Mouse (Mus musculus) kidney, embryonic 14.5 days (tissue): ENCODE measurements around the gene Gipc3. TPM values are rescaled to one million over a fixed set of nuclear protein-coding genes. Genes with fewer than 3 reads are reported as not detected.
A peak's percentile ranks its signal among the peaks of the same experiment; 100 is the strongest.

Experiments used
- ATAC-seq: fragments of 200-750 bp; cut with Nextera tagmentation; 2 replicates; pipeline ENCODE4 v1.8.0; 2017; ENCODE audit warnings: moderate number of reproducible peaks, mild to moderate bottlenecking, moderate TSS enrichment, moderate library complexity; ENCODE audit not compliant: low FRiP score, low TSS enrichment
- H3K27ac ChIP-seq: fragments of 300-500 bp; sonication (generic); 2 replicates; pipeline ENCODE4 v1.5.1; 2014; ENCODE audit warnings: low read depth, mild to moderate bottlenecking, low read length, moderate library complexity, mixed read lengths
- H3K27me3 ChIP-seq: fragments of 300-500 bp; sonication (generic); 2 replicates; pipeline ENCODE4 v1.6.1; 2014; ENCODE audit warnings: mild to moderate bottlenecking, low read length; ENCODE audit not compliant: control insufficient read depth, insufficient read depth
- H3K36me3 ChIP-seq: fragments of 300-500 bp; sonication (generic); 2 replicates; pipeline ENCODE4 v1.6.1; 2014; ENCODE audit warnings: low read length, mixed read lengths; ENCODE audit not compliant: control insufficient read depth, insufficient read depth
- H3K4me1 ChIP-seq: fragments of 300-500 bp; sonication (generic); 2 replicates; pipeline ENCODE4 v1.6.1; 2014; ENCODE audit warnings: low read length, mixed read lengths; ENCODE audit not compliant: control insufficient read depth, insufficient read depth
- H3K4me2 ChIP-seq: fragments of 300-500 bp; sonication (generic); replicated peaks from 2 replicates; pipeline ENCODE4 v1.6.1; 2014; ENCODE audit warnings: low read depth, mild to moderate bottlenecking, low read length
- H3K4me3 ChIP-seq: fragments of 300-500 bp; sonication (generic); 2 replicates; pipeline ENCODE4 v1.5.1; 2014; ENCODE audit warnings: mild to moderate bottlenecking, low read length
- H3K9ac ChIP-seq: fragments of 300-500 bp; sonication (generic); 2 replicates; pipeline ENCODE4 v1.6.1; 2014; ENCODE audit warnings: low read depth, mild to moderate bottlenecking, low read length, moderate library complexity
- H3K9me3 ChIP-seq: fragments of 300-500 bp; sonication (generic); 2 replicates; pipeline ENCODE4 v1.6.1; 2016; ENCODE audit warnings: low read length; ENCODE audit not compliant: control insufficient read depth
- WGBS: fragments of 180-500 bp; shearing (Covaris S2); extraction: QIAGEN DNeasy Blood & Tissue Kit; methylation state at CpG from one replicate; pipeline ENCODE4 v1.1.7; 2014; 5-methylcytosine and 5-hydroxymethylcytosine counted together
- polyA plus RNA-seq: library from polyadenylated mRNA; unstranded; fragments of >200 nt; fragmentation: Nextera tagmentation; extraction: Ambion mirVana; gene quantifications from 2 replicates; pipeline ENCODE4 v1.2.1, GENCODE M21; 2014

The Gipc3 gene
- polyA plus RNA-seq, 1 experiment from 2014 or later: 0.05 TPM

DNA sequence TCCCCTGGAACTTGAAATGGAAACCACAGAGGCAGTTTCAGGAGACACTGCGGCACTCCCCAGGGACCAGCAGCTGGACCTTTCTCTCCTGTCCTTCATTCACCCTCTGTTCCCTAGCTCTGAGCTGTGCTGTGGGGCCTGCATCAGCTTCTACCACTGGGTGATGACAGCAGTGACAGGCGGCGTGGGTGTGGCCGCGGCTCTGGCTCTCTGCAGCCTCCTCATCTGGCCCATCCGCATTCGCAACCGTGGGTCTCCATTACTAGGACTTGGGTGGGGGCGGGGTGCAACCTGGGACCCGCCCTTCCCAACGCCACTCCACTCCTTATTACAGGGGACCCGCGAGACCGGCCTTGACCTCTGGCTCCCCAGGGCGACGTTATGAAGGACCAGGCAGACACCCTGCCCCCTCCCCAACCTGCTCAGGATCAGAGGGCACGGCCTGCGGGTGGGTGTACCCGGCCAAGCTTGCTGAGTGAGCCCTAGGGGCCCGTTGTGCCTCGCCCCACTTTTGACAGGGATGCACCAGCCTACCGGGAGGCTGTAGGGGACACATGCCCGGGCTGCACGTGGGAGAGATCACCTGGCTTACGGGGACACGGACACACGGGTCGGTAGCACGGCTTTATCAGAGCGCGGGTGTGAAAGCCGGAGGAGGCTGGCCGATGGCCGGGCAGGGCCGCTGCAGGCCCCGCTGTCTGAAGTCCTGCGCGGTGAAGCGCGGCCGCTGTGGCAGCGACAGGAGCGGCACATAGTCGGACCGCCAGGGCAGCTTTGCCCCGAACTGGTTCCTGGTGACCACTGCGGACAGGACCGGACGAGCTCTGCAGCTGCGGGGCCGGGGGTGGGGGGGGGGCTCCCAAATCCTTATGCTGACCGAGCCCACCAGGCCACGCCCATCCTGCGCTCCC is 20.6 kb upstream of the Gipc3 start:
- Histone ChIP-seq H3K4me1 (peaks cover 28% of the 10 kb centered on the region), H3K27me3 (peaks cover 14% of the 10 kb centered on the region), H3K4me2 (peak overlapping the region; percentile 68), H3K9ac (peak overlapping the region; percentile 45), H3K36me3 (peaks cover 27% of the 10 kb centered on the region), H3K4me3 (peak overlapping the region; percentile 34), H3K9me3 (no peaks in the 10 kb centered on the region), H3K27ac (no peak overlapping the region)
- WGBS: 9% methylated on average over 54 of the region's 54 CpGs
- ATAC-seq: peak; percentile 22

DNA sequence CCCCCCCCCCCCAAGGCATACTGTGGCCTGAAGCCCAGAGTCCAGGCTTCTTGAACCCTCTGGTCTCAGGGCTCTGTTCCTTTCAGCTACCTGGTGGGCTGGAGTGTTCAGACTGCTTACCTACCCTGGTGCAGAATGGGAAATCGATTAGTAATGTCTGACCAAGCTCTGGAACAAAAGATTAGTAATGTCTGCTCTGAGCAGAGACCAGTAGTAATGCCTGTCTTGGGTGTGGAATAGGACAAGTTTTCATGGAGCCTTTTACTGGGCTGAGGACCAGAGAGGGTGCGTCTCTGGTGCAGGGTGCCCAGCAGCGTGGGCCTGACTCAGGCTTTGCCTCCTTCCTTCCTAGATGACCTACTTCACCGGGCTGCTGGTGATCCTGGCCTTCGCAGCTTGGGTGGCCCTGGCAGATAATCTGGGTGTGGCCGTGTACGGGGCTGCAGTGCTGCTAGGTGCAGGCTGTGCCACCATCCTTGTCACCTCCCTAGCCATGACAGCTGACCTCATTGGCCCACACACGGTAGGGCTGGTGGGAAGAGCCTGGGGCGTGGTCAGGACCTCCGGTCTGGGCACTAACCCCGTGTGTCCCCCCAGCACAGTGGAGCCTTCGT is 19.4 kb upstream of the Gipc3 start:
- 73% methylated on average over 12 of the region's 12 CpGs for WGBS
- no peak overlapping the region for H3K27ac ChIP-seq
- H3K9ac ChIP-seq: no peak overlapping the region

DNA sequence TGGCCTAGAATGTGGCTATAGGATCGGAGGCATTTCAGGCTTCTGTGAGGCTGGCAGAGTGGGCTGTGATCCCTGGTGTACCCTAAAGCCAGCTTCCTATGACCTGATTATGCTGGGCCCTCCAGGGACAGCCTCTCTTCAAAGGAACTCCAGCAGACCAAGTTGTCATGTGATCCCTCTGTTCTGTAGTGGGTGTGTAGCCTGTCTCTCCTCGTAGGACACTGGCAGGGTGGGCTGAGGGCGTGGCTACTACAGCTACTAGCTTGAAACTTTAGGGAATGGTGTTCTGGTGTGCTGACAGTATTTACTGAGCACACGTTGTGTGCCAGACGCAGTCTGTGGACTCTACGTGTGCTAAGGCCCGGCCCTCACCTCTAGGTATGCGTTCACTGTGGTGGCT is 17.7 kb upstream of the Gipc3 start:
- Histone ChIP-seq H3K4me1 (peaks cover 39% of the 10 kb centered on the region), H3K4me2 (no peak overlapping the region), H3K9me3 (no peaks in the 10 kb centered on the region), H3K36me3 (peaks cover 2% of the 10 kb centered on the region; the same call in 1 of the 2 replicates), H3K27me3 (peaks cover 14% of the 10 kb centered on the region), H3K9ac (no peak overlapping the region), H3K27ac (no peak overlapping the region), H3K4me3 (no peak overlapping the region)
- no peak for ATAC-seq
- 66% methylated on average over 8 of the region's 8 CpGs for WGBS

More for the DNA sequence above, 19.4 kb upstream of the Gipc3 start:
- peaks cover 39% of the 10 kb centered on the region for H3K4me1 ChIP-seq
- H3K9me3 ChIP-seq: no peaks in the 10 kb centered on the region
- no peak for ATAC-seq
- no peak overlapping the region for H3K4me2 ChIP-seq
- peaks cover 14% of the 10 kb centered on the region for H3K36me3 ChIP-seq
- peaks cover 14% of the 10 kb centered on the region for H3K27me3 ChIP-seq
- H3K4me3 ChIP-seq: no peak overlapping the region

DNA sequence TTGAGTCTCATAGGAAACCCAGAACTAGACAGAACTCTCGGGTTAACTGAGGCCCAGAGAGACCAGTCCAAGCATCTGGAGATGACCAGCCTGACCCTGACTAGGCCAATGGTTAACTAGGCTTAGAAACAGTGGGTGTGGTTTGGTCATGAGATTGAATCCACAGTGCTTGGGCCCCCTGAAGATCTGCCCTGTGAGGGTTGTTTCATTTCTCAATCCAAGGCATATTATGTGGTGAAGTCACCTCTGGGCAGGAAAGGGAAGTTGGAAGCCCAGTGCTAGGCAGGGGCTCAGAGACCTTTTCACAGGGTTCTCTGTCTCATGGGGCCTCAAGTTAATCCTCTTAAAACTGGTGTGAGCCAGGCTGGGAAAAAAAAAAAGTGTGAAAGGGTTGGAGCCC is 15.8 kb upstream of the Gipc3 start:
- no peak overlapping the region for H3K4me3 ChIP-seq

DNA sequence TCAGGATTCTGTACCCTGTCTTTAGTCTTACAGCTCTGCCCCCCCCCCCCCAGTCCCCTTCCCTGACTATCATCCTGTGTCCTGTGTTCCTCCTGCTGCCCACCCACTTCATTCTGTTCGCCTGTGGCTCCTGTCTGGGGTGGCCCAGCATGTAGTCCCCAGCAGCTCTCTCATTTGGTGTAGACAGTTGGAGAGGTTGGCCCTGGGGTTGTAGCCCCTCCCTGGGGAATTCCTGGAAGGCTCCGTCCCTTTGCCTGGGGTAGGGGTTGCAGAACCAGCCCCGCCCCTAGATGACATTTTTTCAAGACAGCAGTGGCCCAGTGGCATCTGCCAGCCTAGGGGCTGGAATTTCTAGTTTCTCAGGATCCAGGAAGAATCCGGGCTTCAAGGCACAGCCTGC is 15.1 kb upstream of the Gipc3 start:
- Histone ChIP-seq H3K4me1 (peaks cover 21% of the 10 kb centered on the region; the same call in 1 of the 2 replicates), H3K9ac (peak overlapping the region; percentile 76), H3K27me3 (peaks cover under 1% of the 10 kb centered on the region; the same call in 1 of the 2 replicates), H3K4me2 (peak overlapping the region; percentile 99), H3K36me3 (peaks cover 2% of the 10 kb centered on the region; the same call in 1 of the 2 replicates), H3K9me3 (no peaks in the 10 kb centered on the region), H3K4me3 (peak overlapping the region; percentile 82), H3K27ac (no peak overlapping the region)
- 40% methylated on average over 4 of the region's 4 CpGs for WGBS
- ATAC-seq: no peak

More for the DNA sequence above, 15.8 kb upstream of the Gipc3 start:
- no peak for ATAC-seq
- Histone ChIP-seq H3K4me2 (peak overlapping the region; percentile 99), H3K36me3 (peaks cover 2% of the 10 kb centered on the region; the same call in 1 of the 2 replicates), H3K9ac (peak overlapping the region; percentile 76; the same call in 1 of the 2 replicates), H3K27me3 (peaks cover 6% of the 10 kb centered on the region), H3K4me1 (peaks cover 27% of the 10 kb centered on the region), H3K27ac (no peak overlapping the region), H3K9me3 (no peaks in the 10 kb centered on the region)
- 55% methylated on average over 1 of the region's 1 CpGs for WGBS

DNA sequence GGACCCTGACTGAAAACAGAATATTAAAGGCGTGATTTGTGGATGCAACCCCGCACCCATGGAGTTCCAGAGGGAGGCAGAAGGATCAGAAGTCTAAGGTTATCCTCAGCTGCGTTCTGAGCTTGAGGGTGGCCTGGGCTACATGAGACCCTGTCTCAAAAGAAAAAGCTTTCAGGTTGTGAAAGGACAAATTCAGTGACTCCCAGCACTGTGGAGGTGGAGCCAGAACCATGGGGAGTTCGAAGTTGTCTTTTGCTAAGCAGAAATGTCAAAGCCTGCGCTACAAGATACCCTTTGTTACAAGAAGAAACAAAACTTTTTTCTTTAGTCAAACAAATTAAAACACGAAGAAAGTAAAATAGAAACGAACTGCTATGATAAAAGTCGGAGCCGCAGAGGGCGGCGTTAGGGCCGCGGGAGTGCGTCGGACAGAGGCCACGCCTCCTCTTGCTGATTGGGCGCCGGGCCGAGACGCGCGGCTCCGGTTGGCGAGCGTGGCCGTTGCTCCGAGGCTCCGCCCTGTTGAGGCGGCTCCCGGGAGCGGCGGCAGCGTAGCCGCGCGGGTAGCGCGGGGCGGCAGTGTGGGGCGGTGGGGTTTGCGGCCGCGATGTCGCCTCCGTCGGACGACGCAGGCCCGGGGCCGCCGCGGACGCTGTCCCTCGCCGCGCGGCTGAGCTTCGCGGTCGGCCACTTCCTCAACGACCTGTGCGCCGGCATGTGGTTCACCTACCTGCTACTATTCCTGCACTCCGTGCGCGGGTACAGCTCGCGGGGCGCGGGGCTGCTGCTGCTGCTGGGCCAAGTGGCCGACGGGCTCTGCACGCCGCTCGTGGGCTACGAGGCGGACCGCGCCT is 14.2 kb upstream of the Gipc3 start, which contains the start of gene Mfsd12:
TSS of gene Mfsd12 (plus strand) at position 501 of the 854 bp plus-strand sequence.
- Histone ChIP-seq H3K4me2 (peak within 1 kb of the TSS; percentile 99), H3K27ac (no peak within 1 kb of the TSS), H3K4me1 (peaks cover 16% of the 10 kb centered on the region; the same call in 1 of the 2 replicates), H3K4me3 (peak within 1 kb of the TSS; percentile 82), H3K9me3 (no peaks in the 10 kb centered on the region), H3K9ac (peak within 1 kb of the TSS; percentile 76), H3K27me3 (no peaks in the 10 kb centered on the region), H3K36me3 (peaks cover 2% of the 10 kb centered on the region; the same call in 1 of the 2 replicates)
- WGBS: 2% methylated on average over 66 of the region's 79 CpGs
- ATAC-seq: peak; percentile 90

DNA sequence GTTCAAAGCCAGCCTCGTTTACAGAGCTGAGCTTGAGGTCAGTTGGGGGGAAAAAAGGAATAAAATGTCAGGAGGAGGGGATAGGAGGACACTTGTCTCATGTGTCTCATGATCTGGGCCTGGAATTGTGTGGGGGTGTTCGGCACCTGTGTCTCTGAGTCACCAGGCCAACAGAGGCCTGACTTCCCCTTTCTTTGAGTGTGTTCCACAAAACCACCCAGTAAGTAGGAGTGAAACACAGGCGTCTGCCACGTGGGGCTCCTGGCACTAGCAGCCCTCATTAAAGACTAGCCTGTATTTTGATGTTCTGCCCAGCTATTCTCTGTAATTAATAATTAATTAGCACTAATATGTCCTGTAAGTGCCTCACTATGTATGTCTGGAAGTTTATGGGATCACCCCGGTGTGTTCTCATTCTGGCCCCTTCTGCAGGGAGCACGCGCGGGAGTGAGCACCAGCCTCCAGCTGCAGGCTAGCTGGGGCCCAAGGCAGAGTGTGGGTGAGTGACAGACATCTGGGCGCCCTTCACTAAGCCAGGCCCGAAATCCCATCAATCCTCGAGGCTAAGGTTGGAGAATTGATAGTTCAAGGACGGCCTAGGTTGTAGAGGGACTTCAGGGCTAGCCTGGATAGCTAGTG is 13.4 kb upstream of the Gipc3 start:
- peak overlapping the region; percentile 99 for H3K4me2 ChIP-seq
- H3K27me3 ChIP-seq: no peaks in the 10 kb centered on the region
- H3K36me3 ChIP-seq: no peaks in the 10 kb centered on the region
- H3K4me1 ChIP-seq: peaks cover 16% of the 10 kb centered on the region; the same call in 1 of the 2 replicates
- no peak overlapping the region for H3K4me3 ChIP-seq
- H3K27ac ChIP-seq: no peak overlapping the region
- no peak for ATAC-seq
- no peaks in the 10 kb centered on the region for H3K9me3 ChIP-seq
- 50% methylated on average over 12 of the region's 12 CpGs for WGBS
- H3K9ac ChIP-seq: no peak overlapping the region

DNA sequence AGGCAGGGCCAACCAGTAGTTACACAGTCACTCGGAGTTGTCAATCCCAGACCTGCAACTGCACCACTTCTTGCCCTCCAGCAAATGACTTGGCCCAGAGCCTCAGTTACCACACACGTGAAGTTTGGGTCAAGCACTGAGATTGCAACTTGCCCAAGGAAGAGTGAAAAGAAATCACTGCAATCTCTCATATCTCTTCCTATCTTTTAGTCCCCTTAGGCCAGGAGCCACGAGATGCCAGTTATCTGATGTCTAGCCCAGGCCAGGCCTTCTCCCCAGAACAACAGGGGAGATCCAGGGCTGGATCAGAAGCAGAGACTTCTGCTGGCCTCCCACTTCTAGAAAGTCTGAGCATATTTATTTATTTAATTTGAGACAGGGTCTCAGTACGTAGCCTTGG is 12.5 kb upstream of the Gipc3 start:
- H3K4me3 ChIP-seq: no peak overlapping the region
- H3K36me3 ChIP-seq: no peaks in the 10 kb centered on the region
- H3K4me1 ChIP-seq: peaks cover 12% of the 10 kb centered on the region; the same call in 1 of the 2 replicates
- no peak for ATAC-seq
- H3K9me3 ChIP-seq: no peaks in the 10 kb centered on the region
- H3K4me2 ChIP-seq: no peak overlapping the region
- whole genome bisulfite sequencing: 86% methylated on average over 4 of the region's 4 CpGs
- H3K9ac ChIP-seq: no peak overlapping the region
- no peak overlapping the region for H3K27ac ChIP-seq
- no peaks in the 10 kb centered on the region for H3K27me3 ChIP-seq
